Mouse (Mus musculus) layer of hippocampus, adult 18-20 months (tissue): ENCODE results near the gene Nit1. TPM values are rescaled to one million over a fixed set of nuclear protein-coding genes. Genes with fewer than 3 reads are reported as not detected.
A peak's percentile ranks its signal among the peaks of the same experiment; 100 is the strongest.
"Not testable (repeated sequence)": the region's sequence is repeated elsewhere in the genome, so short reads cannot be mapped to it uniquely, and the experiment has no call there.

Source experiments
- DNase-seq, 2 experiments: peaks; one replicate each; pipeline ENCODE4 v3.0.0; 2022; ENCODE audit warnings: low spot score in 2 of 2
- total RNA-seq, 2 experiments: library from RNA; stranded (reverse); gene quantifications; 2 replicates each; pipeline ENCODE4 v1.2.3; 2021

Gene Nit1
- total RNA-seq, 2 experiments from 2014 or later = 40.9 to 41.5 TPM

DNA sequence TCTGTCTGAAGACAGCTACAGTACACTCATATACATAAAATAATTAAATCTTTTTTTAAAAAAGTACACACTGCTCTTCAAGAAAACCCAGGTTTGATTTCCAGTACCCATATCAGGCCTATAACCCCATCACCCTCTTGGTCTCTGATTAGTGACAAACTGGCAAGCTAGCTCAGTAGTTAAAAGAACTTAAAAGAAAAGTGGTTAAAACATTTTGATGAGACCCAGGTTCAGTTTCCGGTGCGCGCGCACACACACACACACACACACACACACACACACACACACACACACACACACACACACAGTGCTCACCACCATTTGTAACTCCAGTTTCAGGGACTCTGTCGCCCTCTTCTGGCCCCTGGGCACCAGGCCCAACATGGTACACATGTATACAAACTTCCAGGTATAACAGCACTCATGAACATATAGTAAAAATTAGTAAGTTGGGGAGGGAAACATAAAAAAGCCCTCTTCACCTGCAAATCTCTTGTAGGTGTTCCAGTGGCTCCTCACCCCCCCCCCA is 10.4 kb upstream of the Nit1 start:
- DNase-seq = no peak

DNA sequence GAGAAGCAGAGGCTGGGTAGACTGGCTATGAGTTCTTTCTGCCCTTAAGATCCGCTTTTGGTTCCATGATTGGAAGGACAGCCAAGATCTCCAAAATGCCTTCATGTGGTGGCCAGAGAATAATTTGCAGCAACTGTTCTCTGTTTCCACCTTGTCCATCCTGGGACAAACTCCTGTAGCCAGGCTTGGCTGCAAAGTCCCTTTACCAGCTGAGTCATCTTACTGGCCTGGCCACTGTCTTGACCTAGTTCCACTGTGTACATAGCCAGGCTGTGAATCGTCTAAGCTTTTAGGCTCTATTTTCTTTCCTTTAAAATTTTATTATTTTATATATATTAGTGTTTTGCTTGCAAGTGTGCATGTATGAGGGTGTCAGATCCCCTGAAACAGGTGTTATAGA is 3.8 kb upstream of the Nit1 start:
- no peak for DNase-seq

DNA sequence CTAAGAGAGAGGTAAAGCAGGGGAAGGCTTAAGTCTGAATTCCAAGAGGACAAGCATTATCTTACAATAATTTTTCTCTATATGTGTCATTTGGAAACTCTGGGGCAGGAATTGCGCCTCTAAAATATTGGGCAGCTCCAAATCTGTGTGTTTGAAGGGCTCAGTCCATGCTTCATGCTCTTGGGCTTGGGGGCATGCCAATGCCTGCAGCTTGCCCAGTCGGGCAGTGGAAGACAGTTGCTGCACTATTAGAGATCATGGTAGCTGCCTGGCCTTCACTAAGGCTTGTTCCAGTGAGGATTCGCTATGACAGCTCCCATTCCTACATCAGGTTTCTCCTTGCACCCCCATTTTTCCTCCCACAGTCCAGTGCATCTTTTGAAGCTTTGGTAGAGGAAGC is 3.2 kb upstream of the Nit1 start:
- no peak for DNase-seq

DNA sequence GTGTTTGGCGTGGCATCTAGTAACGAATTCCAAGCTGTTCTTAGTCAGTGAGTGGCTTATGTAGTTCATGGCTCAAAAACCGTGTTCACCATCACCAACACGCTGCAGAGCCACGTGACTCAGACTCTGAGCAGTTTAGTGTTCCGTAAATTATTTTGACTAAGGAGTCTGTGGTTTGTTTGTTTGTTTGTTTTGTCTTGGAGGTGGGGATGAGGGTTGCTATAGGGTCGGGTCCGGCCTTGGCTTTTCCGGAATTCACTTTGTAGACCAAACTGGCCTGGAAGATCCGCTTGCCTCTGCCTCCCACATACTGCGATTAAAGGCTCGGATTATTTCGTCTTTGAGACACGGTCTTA is 627 bp upstream of the Nit1 start:
- DNase-seq = no peak

DNA sequence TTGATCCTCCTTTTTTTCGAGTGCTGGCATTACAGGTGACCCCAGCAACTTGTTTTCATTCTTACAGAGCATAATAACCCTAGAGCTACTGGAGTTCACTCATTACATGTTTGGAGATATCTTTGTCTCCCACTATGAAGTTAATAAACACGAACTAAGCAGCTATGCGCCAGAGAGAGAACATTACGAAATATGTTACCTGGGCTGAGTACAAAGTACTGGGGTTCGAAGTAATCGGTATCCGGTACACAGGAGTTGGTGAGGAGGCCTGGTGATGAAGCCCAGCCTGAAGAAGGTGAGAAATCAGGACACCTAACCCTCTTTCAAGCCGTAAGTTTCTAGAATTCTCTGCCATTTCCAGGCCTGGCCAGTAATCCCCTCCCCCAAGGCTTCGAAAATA is 731 bp downstream of the Nit1 start:
- no peak for DNase-seq

DNA sequence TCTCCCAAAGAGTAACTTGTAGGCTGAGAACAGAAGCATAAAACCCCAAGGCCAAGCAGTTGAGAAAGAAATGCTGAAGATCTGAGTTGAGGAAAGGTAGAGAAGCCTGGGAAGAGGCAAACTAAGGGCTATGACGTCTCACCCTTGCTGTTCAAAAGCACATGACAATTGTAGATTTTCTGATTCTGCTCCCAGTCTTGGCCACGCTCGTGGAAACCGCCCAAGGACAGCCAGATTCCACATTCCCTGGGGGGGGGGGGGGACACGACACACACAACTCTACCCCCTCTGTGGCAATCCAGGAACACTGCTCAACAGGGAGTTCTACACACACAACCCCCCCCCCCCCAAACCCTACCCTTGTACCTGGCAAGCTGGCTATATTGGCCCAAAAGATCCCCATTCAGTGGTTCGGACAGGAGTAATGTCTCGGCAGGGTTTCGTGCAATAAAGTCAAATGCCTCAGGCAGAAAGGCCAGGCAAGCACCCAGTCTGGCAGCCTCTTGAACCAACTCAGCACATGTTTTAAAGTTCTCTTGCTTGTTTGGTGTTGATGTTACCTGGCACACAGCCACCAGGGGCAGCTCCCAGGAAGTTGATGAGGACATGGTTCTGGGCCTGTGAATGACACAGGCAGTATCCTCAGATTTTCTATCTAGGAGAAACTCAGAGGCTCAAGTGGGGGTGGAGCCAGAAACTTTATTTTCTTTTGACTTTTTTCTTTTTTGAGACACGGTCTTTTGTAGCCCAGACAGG is 1.3 kb downstream of the Nit1 start:
- no peak for DNase-seq

GRCm38 (mm10) chr1:171342262-171343207 is 2.9 kb downstream of the Nit1 start:
- no peak for DNase-seq

DNA sequence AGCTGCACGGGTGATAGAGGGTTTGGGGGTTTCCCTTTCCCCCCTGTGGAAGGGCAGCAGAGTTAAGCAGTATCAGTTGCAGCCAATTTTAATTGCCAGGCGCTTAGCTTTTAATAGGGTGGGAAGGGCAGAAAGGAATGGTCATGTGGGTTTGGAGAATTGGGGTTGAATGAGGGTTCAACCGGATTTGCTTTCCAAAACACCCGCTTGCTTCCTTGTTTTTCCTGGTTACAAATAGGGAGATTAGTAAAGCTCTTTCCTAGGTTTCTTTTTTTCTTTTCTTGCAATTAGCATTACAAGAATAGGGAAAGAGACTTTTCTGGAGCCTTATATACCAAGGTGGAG is 15.3 kb downstream of the Nit1 start:
- peak in 1 of 2 experiments; percentile 27 for DNase-seq

DNA sequence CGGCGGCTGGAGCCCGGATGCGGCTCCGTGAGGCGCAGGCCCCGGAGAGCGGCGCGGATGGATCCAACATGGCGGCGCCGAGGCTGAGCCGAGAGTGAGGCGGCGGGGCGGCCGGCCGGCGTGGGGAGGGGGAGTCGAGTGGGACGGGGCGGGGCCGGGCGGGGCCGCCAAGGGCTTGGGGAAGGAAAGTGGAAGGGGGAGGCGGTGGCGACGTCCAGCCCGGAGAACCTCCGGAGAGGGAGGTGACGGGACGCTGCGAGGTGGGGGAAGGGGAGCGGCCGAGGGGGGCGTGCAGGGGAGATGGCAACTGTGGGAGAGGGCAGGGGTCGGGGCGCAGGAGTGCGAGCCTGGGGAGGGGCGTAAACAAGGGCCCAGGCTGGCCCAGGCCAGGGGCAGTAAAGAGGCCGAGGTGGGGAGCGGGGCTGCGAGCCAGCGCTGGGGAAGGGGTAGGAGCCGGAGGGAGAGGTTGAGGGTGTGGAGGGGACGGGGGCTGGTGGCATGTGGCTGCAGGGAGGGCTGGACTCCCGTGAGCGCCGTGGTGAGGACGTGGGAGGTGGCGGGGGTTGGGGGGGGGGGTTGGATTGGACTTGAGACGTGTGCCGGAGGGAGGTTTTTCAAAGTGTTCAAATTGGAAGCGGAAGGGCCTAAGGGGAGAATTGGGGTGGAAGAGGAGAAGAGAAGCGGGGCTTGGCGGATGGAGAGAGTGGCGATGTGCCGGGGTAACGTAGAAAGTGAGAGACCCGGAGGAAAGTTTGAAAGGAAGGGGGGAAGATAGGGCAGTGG is 15.8 kb downstream of the Nit1 start:
- no peak for DNase-seq

DNA sequence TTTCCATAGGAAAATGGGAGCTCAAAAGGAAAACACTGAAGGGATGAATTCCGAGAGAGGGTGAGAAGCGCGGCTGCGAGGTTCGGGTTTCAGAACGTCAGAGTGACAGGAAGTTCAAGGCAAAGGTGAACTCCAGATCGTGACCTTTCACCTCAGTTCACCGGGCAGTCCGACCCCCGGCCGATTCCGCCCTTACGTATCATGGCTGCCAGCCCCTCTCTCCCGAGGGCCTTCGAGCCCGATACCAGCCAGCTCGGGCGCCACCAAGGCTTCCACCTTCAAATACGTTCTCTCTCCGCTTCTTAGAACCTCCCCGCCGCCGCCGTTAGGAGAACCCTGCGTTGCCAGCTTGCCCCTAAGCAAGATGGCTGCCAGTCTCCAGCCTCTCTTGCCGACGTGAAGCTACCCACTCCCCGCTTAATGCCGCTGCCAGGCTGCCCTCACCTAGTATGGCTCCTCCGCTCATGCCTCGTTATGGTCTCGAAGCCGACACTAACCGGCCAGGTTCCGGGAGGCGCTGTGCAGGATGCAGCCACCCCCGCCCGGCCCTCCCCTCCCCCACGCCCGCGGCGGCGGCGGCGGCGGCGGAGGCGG is 16.5 kb downstream of the Nit1 start, which contains the start of gene Dedd:
Dedd (plus strand) TSS at position 307 of the 594 bp plus-strand sequence.
- DNase-seq = peak; percentile 95 to 96

DNA sequence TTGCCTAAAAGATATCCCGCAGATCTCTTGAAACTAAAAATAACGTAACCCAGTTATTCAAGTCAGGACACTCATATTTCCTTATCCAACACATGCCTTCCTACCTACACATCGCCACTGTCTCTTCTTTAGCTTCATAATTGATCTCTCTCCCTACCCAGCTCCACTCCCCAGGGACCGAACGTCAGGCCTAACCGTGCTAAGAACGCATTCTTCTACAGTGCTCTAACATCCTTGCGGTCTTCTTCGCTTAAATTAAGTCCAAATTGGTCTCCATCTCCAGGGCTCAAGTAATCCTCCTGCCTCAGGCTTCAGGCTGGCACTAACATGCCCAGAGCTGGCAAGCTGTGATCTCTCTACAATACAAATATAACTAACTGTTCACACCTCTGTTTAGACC is 17.2 kb downstream of the Nit1 start:
- no peak for DNase-seq

DNA sequence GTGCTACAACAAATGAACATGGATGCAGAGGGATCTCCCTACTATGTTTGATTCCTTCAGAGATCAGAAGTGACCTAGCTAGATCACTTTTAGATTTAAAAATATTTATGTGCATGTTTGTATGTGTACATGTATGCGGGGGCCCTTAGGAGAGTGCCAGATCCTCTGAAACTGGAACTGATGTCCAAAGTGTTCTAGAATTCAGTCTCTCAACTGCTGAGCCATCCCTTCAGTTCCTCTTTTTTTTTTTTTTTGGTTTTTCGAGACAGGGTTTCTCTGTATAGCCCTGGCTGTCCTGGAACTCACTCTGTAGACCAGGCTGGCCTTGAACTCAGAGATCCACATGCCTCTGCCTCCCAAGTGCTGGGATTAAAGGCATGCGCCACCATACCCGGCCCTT is 18.9 kb downstream of the Nit1 start:
- DNase-seq = not testable (repeated sequence)

DNA sequence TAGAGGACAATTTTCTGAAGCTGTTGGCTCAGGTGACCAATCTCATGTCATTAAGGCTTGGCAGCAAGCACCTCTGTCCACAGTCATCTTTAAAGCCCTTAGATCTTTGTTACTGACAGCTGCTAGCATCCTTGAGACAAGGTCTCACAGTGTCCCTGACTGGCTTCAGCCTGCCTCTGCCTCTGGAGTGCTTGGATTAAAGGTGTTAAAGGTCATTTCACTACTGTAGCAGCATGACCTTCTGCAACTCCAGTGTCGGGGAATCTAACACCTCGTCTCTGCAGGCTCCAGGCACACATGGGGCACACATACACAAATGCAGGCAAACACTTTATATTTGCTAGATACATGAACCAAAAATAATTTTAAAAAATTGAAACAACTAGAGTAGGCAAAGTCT is 19.9 kb downstream of the Nit1 start:
- DNase-seq = no peak

GRCm38 (mm10) chr1:171322012-171322411 is 23.4 kb downstream of the Nit1 start:
- DNase-seq = no peak

DNA sequence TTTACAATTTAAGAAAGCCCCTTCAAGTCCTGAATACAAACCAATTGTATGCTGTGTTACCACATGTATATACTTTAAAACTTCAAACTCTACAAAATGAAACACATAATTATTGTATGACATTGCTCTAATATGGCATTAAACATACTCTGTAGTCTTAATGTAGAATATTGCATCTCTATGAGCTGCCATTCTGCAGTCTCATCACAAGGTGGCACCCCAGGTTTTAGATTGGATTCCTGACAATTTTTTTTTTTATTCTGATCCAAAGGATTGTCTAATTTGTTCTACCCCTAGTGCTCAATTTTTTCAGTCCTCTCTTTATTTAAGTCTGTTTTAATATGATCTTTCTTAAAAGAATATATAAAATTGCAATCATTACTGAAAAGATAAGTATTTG is 24.0 kb downstream of the Nit1 start:
- no peak for DNase-seq

DNA sequence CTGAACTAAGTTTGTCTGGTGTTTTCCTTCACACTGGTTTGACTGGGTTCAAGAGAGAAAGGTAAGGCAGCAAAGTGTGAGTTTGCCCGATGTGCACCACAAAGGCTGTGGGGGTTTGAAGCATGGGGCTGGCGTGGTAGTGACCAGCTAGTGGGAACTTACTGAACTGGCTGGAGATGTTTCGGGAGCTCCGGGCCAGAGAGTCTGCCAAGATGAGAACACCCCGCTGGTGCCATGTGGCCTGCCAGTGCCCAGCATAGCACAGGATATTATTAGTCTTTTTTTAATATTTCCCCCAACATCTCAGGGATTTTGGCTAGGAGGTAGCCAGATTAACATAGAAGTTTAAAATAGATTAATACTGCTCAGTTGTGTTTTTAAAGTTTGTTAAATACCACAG is 25.3 kb downstream of the Nit1 start:
- no peak for DNase-seq

- no peak for DNase-seq
These were observed 25.7 kb downstream of the Nit1 start for GRCm38 (mm10) chr1:171319748-171320147.

DNA sequence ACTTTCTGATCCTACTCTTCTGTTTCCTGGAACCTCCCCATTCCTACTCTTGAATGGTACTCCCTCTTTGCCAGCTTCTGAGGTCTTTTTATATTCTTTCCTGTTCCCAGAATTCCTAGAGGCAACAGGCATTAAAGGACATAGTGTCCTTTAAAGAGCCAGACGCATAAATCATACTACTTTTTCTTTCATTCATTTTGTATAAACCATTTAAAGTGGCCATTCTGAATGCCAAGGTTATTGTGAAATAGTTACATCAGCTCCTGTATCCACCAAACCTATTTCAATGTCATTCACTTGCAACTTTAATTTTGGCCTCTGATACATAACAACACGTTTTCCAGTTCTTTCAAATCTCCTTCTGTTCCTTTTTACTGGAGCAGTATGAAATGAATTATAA is 36.1 kb downstream of the Nit1 start:
- no peak for DNase-seq

- not testable (repeated sequence) for DNase-seq
These were observed 39.3 kb downstream of the Nit1 start for GRCm38 (mm10) chr1:171306157-171306556.

DNA sequence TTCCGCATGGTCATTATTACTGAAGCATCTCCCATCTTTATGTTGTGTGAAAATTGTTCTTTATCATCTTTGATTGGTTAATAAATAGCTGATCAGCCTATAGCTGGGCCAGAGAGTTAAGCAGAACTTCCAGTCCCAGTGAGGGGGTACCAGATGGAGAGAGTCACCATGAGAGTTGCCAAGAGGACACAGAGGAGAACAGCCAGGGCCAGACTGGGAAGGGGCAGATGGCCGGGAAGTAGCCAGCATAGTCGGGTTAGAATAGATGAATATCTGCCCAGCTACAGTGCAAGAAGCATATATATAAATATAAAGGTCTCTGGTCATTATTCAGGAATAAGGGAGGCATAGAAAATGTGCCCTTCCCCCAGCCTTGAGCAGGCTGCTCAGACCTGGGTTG is 47.2 kb downstream of the Nit1 start:
- DNase-seq = no peak

- DNase-seq = no peak
These were observed 50.4 kb downstream of the Nit1 start for GRCm38 (mm10) chr1:171295063-171295402.
